Mouse (Mus musculus) hindbrain, postnatal 0 days (tissue): ENCODE results near the gene Fry. TPM values are rescaled to one million over a fixed set of nuclear protein-coding genes. Genes with fewer than 3 reads are reported as not detected.
A peak's percentile ranks its signal among the peaks of the same experiment; 100 is the strongest.

Source experiments
- ATAC-seq: fragments of 200-750 bp; cut with Nextera tagmentation; 2 replicates; pipeline ENCODE4 v1.8.0; 2017; ENCODE audit warnings: mild to moderate bottlenecking, moderate TSS enrichment, moderate library complexity
- DNase-seq: peaks from one replicate; pipeline ENCODE4 v3.0.0-alpha.2; 2015; ENCODE audit warnings: low spot score
- H3K27ac ChIP-seq: fragments of 300-500 bp; sonication (generic); 2 replicates; pipeline ENCODE4 v1.5.1; 2014; ENCODE audit warnings: mild to moderate bottlenecking
- H3K27me3 ChIP-seq: fragments of 300-500 bp; sonication (generic); 2 replicates; pipeline ENCODE4 v1.6.1; 2014; ENCODE audit warnings: low read length, mixed read lengths; ENCODE audit not compliant: insufficient read depth
- H3K36me3 ChIP-seq: fragments of 300-500 bp; sonication (generic); 2 replicates; pipeline ENCODE4 v1.6.1; 2014; ENCODE audit warnings: low read length, mixed read lengths; ENCODE audit not compliant: insufficient read depth
- H3K4me1 ChIP-seq: fragments of 300-500 bp; sonication (generic); 2 replicates; pipeline ENCODE4 v1.6.1; 2014; ENCODE audit warnings: antibody characterized with exemption, low read length, mixed read lengths; ENCODE audit not compliant: insufficient read depth
- H3K4me2 ChIP-seq: fragments of 300-500 bp; sonication (generic); 2 replicates; pipeline ENCODE4 v1.6.1; 2014; ENCODE audit warnings: low read depth, mild to moderate bottlenecking, low read length, moderate library complexity, mixed read lengths
- H3K4me3 ChIP-seq: fragments of 300-500 bp; sonication (generic); 2 replicates; pipeline ENCODE4 v1.5.1; 2014; ENCODE audit warnings: low read length
- H3K9ac ChIP-seq: fragments of 300-500 bp; sonication (generic); replicated peaks from 2 replicates; pipeline ENCODE4 v1.6.1; 2014; ENCODE audit warnings: mild to moderate bottlenecking, low read length, moderate library complexity, mixed read lengths
- H3K9me3 ChIP-seq: fragments of 300-500 bp; sonication (generic); 2 replicates; pipeline ENCODE4 v1.6.1; 2016; ENCODE audit warnings: low read length, mixed read lengths
- CTCF ChIP-seq: IDR thresholded peaks from 2 replicates; pipeline ENCODE4 v1.5.1; 2016; ENCODE audit warnings: antibody characterized with exemption, control low read depth, low read depth
- WGBS: fragments of 180-500 bp; shearing (Covaris S2); extraction: QIAGEN DNeasy Blood & Tissue Kit; methylation state at CpG from one replicate; pipeline ENCODE4 v1.1.7; 2014; 5-methylcytosine and 5-hydroxymethylcytosine counted together
- polyA plus RNA-seq: library from polyadenylated mRNA; unstranded; fragments of >200 nt; fragmentation: Nextera tagmentation; extraction: Ambion mirVana; gene quantifications from 2 replicates; pipeline ENCODE4 v1.2.1, GENCODE M21; 2015
- total RNA-seq: library from RNA; depleted of rRNA; stranded (reverse); fragments of >200 nt; gene quantifications from 2 replicates; pipeline ENCODE4 v1.2.3, GENCODE M21; 2014

The Fry gene
- total and polyA plus RNA-seq, 2 experiments from 2014 or later = 47.7 to 122 TPM

- Histone ChIP-seq H3K4me3 (no peak overlapping the region), H3K36me3 (no peaks in the 10 kb centered on the region), H3K27ac (no peak overlapping the region), H3K4me2 (no peak overlapping the region), H3K27me3 (no peaks in the 10 kb centered on the region), H3K9me3 (no peaks in the 10 kb centered on the region), H3K4me1 (no peaks in the 10 kb centered on the region), H3K9ac (no peak overlapping the region)
- TF ChIP-seq CTCF = no peak
- no peak for DNase-seq
- no peak for ATAC-seq
- 77% methylated on average over 7 of the region's 7 CpGs for WGBS
Observed at GRCm38 (mm10) chr5:150287949-150288348, 169.5 kb downstream of the Fry start.

GRCm38 (mm10) chr5:150289611-150290010 is 171.2 kb downstream of the Fry start:
- Histone ChIP-seq H3K27ac (no peak overlapping the region), H3K9me3 (no peaks in the 10 kb centered on the region), H3K27me3 (no peaks in the 10 kb centered on the region), H3K9ac (no peak overlapping the region), H3K36me3 (no peaks in the 10 kb centered on the region), H3K4me3 (no peak overlapping the region), H3K4me2 (no peak overlapping the region), H3K4me1 (no peaks in the 10 kb centered on the region)
- WGBS = 67% methylated on average over 8 of the region's 8 CpGs
- DNase-seq (peak; percentile 37), ATAC-seq (no peak)
- peak; percentile 63 for TF ChIP-seq CTCF

- no peak overlapping the region for H3K27ac ChIP-seq
- no peak for TF ChIP-seq CTCF
- no peaks in the 10 kb centered on the region for H3K27me3 ChIP-seq
- H3K4me2 ChIP-seq = no peak overlapping the region
- no peaks in the 10 kb centered on the region for H3K9me3 ChIP-seq
- no peaks in the 10 kb centered on the region for H3K4me1 ChIP-seq
- no peaks in the 10 kb centered on the region for H3K36me3 ChIP-seq
- ATAC-seq (peak; percentile 38), DNase-seq (no peak)
- no peak overlapping the region for H3K9ac ChIP-seq
- 71% methylated on average over 4 of the region's 4 CpGs for WGBS
- H3K4me3 ChIP-seq = no peak overlapping the region
Observed at GRCm38 (mm10) chr5:150290494-150291199, 172.2 kb downstream of the Fry start.

GRCm38 (mm10) chr5:150291216-150291615 is 172.8 kb downstream of the Fry start:
- DNase-seq (no peak), ATAC-seq (no peak)
- no peak overlapping the region for H3K4me2 ChIP-seq
- H3K9ac ChIP-seq = no peak overlapping the region
- H3K27ac ChIP-seq = no peak overlapping the region
- H3K4me1 ChIP-seq = no peaks in the 10 kb centered on the region
- WGBS = 85% methylated on average over 6 of the region's 6 CpGs
- H3K36me3 ChIP-seq = no peaks in the 10 kb centered on the region
- TF ChIP-seq CTCF = no peak
- H3K9me3 ChIP-seq = no peaks in the 10 kb centered on the region
- H3K27me3 ChIP-seq = no peaks in the 10 kb centered on the region
- no peak overlapping the region for H3K4me3 ChIP-seq

- no peak for TF ChIP-seq CTCF
- ATAC-seq (0 out of 2 replicates have a peak, but pooled peaks have one; percentile 21), DNase-seq (no peak)
- H3K9me3 ChIP-seq = no peaks in the 10 kb centered on the region
- H3K27ac ChIP-seq = no peak overlapping the region
- H3K4me1 ChIP-seq = no peaks in the 10 kb centered on the region
- 34% methylated on average over 3 of the region's 3 CpGs for WGBS
- no peak overlapping the region for H3K4me3 ChIP-seq
- no peaks in the 10 kb centered on the region for H3K27me3 ChIP-seq
- no peak overlapping the region for H3K4me2 ChIP-seq
- no peaks in the 10 kb centered on the region for H3K36me3 ChIP-seq
- H3K9ac ChIP-seq = no peak overlapping the region
Observed at GRCm38 (mm10) chr5:150292186-150292585, 173.7 kb downstream of the Fry start.

- Histone ChIP-seq H3K9me3 (no peaks in the 10 kb centered on the region), H3K4me1 (no peaks in the 10 kb centered on the region), H3K9ac (no peak overlapping the region), H3K27me3 (no peaks in the 10 kb centered on the region), H3K27ac (no peak overlapping the region), H3K4me3 (no peak overlapping the region), H3K36me3 (no peaks in the 10 kb centered on the region), H3K4me2 (no peak overlapping the region)
- TF ChIP-seq CTCF = no peak
- 52% methylated on average over 11 of the region's 11 CpGs for WGBS
- ATAC-seq = no peak
- no peak for DNase-seq
Observed at GRCm38 (mm10) chr5:150294306-150294705, 175.9 kb downstream of the Fry start.

GRCm38 (mm10) chr5:150295096-150295495 is 176.7 kb downstream of the Fry start:
- no peak overlapping the region for H3K9ac ChIP-seq
- no peak overlapping the region for H3K4me3 ChIP-seq
- ATAC-seq (no peak), DNase-seq (no peak)
- H3K27ac ChIP-seq = no peak overlapping the region
- no peaks in the 10 kb centered on the region for H3K4me1 ChIP-seq
- TF ChIP-seq CTCF = no peak
- no peaks in the 10 kb centered on the region for H3K27me3 ChIP-seq
- no peaks in the 10 kb centered on the region for H3K9me3 ChIP-seq
- H3K36me3 ChIP-seq = no peaks in the 10 kb centered on the region
- 82% methylated on average over 11 of the region's 11 CpGs for WGBS
- H3K4me2 ChIP-seq = no peak overlapping the region
